Mouse (Mus musculus): Measurements from ENCODE around the gene Tap1. TPM values are rescaled to one million over a fixed set of nuclear protein-coding genes. Genes with fewer than 3 reads are reported as not detected.
A peak's percentile ranks its signal among the peaks of the same experiment; 100 is the strongest.
"Not testable (repeated sequence)": the region's sequence is repeated elsewhere in the genome, so short reads cannot be mapped to it uniquely, and the experiment has no call there.

The Tap1 gene
- polyA plus RNA-seq, 1 experiment from 2014 or later, result 3.0 TPM

DNA sequence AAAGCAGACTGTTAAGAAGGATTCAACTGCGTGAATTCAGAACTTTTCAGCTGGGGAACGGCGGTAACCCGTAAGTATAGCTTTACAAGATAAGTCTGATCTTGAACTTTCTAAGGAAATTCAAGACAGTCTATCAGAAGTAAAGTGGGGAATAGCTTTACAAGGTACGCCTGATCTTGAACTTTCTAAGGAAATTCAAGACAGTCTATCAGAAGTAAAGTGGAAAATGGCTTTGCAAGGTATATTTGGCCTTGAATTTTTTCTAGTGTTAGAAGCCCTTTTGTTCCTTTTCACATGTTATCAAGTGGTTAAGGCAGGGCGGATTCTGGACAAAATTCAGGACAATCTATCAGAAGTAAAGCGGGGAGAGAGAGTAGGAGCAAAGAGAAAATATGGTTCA lies 32.4 kb downstream of the Tap1 start:
- H3K36me3 ChIP-seq; H3K4me2 ChIP-seq; ATAC-seq (ENCODE audit: low FRiP score, low read depth); H3K9me3 ChIP-seq; H3K9ac ChIP-seq; H3K4me1 ChIP-seq (replicated peaks); H3K27me3 ChIP-seq; H3K4me3 ChIP-seq; H3K27ac ChIP-seq (replicated peaks): not testable (repeated sequence)
- 95% methylated on average over 3 of the region's 7 CpGs for WGBS

DNA sequence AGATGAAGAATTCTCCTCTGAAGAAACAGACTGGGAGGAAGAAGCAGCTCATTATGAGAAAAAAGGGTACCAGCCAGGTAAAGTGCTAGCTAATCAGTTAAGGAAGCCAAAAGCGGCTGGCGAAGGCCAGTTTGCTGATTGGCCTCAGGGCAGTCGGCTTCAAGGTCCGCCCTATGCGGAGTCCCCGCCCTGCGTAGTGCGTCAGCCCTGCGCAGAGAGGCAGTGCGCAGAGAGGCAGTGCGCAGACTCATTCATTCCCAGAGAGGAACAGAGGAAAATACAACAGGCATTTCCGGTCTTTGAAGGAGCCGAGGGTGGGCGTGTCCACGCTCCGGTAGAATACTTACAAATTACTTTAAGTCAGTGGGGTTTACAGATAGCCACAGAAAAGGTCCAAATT lies 33.0 kb downstream of the Tap1 start:
- not testable (repeated sequence) for H3K36me3 ChIP-seq; ATAC-seq (ENCODE audit: low FRiP score, low read depth); H3K4me3 ChIP-seq; H3K4me2 ChIP-seq; H3K9me3 ChIP-seq; H3K27me3 ChIP-seq; H3K9ac ChIP-seq; H3K4me1 ChIP-seq (replicated peaks); H3K27ac ChIP-seq (replicated peaks)
- 94% methylated on average over 5 of the region's 16 CpGs for WGBS

DNA sequence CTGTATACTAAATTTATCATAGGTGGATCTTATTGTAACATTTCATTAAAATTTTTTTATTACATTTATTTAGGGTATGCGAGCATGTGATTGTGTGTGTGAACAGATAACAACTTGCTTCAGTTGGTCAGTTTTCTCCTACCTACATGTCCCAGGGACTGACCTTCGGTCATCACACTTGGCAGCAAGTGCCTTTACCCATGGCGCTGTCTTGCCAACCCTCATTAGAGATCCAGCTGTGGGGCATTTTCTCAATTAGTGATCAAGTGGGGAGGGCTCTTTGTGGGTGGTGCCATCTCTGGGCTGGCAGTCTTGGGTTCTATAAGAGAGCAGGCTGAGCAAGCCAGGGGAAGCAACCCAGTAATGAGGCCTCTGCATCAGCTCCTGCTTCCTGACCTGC lies 37.5 kb downstream of the Tap1 start:
- H3K27ac ChIP-seq (replicated peaks), result no peak overlapping the region
- no peak overlapping the region for H3K4me3 ChIP-seq
- H3K27me3 ChIP-seq, result no peaks in the 10 kb centered on the region
- no peaks in the 10 kb centered on the region for H3K4me1 ChIP-seq (replicated peaks)
- H3K4me2 ChIP-seq, result no peak overlapping the region
- H3K9ac ChIP-seq, result no peak overlapping the region
- WGBS, result 96% methylated on average over 3 of the region's 3 CpGs
- no peaks in the 10 kb centered on the region for H3K36me3 ChIP-seq
- no peaks in the 10 kb centered on the region for H3K9me3 ChIP-seq
- ATAC-seq (ENCODE audit: low FRiP score, low read depth), result no peak

DNA sequence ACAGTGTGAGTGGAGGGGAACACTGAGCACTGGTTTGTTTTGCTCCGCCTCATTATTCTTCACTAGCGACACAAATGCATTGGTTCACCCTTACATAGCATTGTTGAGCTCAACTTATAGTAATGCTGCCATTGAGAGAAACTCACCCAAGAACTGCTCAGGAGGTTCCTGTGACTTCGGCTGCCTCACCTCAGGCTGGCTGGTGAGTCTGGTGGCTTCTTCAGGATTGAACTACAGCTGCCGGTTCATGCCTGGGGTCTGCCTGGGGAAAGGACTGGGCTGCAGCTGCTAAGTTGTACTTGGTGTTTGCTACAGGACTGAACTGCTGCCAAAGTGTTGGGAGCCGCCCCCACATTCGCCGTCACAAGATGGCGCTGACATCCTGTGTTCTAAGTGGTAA lies 38.1 kb downstream of the Tap1 start:
- ATAC-seq (ENCODE audit: low FRiP score, low read depth), result no peak
- Histone ChIP-seq H3K36me3 (no peaks in the 10 kb centered on the region), H3K4me1 (replicated peaks) (no peaks in the 10 kb centered on the region), H3K9ac (no peak overlapping the region), H3K27ac (replicated peaks) (no peak overlapping the region), H3K4me2 (no peak overlapping the region), H3K4me3 (no peak overlapping the region), H3K27me3 (no peaks in the 10 kb centered on the region), H3K9me3 (no peaks in the 10 kb centered on the region)
- WGBS, result 95% methylated on average over 8 of the region's 8 CpGs

DNA sequence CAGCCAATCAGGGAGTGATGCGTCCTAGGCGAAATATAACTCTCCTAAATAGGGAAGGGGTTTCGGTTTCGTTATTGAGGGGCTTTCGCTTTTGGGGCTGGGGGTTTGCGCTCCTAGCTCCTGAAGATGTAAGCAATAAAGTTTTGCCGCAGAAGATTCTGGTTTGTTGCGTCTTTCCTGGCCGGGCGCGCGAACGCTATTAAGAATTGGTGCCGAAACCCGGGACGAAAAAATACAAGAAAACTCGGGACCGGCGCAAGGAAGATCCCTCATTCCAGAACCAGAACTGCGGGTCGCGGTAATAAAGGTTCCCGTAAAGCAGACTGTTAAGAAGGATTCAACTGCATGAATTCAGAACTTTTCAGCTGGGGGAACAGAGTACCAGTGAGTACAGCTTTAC lies 38.6 kb downstream of the Tap1 start:
- not testable (repeated sequence) for ATAC-seq (ENCODE audit: low FRiP score, low read depth); H3K27me3 ChIP-seq; H3K9ac ChIP-seq; H3K36me3 ChIP-seq; H3K27ac ChIP-seq (replicated peaks); H3K4me3 ChIP-seq; H3K4me2 ChIP-seq; H3K9me3 ChIP-seq; H3K4me1 ChIP-seq (replicated peaks)
- WGBS, result 97% methylated on average over 14 of the region's 23 CpGs

DNA sequence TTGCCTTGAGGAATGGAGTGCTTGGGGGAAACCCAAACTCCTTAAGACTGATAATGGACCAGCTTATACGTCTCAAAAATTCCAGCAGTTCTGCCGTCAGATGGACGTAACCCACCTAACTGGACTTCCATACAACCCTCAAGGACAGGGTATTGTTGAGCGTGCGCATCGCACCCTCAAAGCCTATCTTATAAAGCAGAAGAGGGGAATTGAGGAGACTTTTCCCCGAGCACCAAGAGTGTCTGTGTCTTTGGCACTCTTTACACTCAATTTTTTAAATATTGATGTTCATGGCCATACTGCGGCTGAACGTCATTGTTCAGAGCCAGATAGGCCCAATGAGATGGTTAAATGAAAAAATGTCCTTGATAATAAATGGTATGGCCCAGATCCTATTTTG lies 43.6 kb downstream of the Tap1 start:
- not testable (repeated sequence) for H3K27ac ChIP-seq (replicated peaks); H3K4me1 ChIP-seq (replicated peaks); H3K9me3 ChIP-seq; H3K4me2 ChIP-seq; H3K27me3 ChIP-seq; H3K36me3 ChIP-seq; ATAC-seq (ENCODE audit: low FRiP score, low read depth); H3K9ac ChIP-seq; H3K4me3 ChIP-seq
- 97% methylated on average over 9 of the region's 9 CpGs for WGBS

DNA sequence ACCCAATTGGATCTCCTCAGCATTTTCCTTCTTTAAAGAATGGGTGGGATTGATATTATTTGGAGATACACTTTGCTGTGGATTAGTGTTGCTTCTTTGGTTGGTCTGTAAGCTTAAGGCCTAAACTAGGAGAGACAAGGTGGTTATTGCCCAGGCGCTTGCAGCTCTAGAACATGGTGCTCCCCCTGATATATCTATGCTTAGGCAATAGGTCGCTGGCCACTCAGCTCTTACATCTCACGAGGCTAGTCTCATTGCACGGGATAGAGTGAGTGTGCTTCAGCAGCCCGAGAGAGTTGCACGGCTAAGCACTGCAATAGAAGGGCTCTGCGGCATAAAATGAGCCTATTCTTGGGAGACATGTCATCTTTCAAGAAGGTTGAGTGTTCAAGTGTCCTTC lies 44.7 kb downstream of the Tap1 start:
- 87% methylated on average over 6 of the region's 7 CpGs for WGBS
- H3K4me1 ChIP-seq (replicated peaks); H3K4me3 ChIP-seq; H3K9ac ChIP-seq; H3K27me3 ChIP-seq; H3K4me2 ChIP-seq; ATAC-seq (ENCODE audit: low FRiP score, low read depth); H3K9me3 ChIP-seq; H3K27ac ChIP-seq (replicated peaks); H3K36me3 ChIP-seq: not testable (repeated sequence)

DNA sequence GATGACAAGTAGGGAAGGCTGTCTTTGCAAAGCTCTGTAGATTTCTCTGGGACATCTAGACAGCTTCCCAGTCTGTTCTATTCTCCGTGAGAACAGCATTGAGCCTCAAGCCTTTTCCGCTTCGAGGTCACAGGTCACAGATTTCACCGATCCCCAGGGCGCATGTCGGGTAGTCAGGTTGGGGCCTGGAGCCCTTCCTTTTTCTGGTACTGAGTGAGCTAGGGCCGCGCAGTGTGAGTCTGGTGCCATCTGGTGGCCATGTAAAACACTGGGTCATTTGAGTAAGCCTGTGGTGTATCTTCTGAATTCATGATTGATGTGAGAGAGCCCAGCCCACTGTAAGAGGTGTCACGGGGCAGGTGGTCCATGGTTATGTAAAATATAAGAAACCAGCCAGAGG lies 47.6 kb downstream of the Tap1 start:
- Histone ChIP-seq H3K9ac (no peak overlapping the region), H3K4me2 (no peak overlapping the region), H3K27ac (replicated peaks) (no peak overlapping the region), H3K4me3 (no peak overlapping the region), H3K9me3 (no peaks in the 10 kb centered on the region), H3K27me3 (no peaks in the 10 kb centered on the region), H3K36me3 (no peaks in the 10 kb centered on the region), H3K4me1 (replicated peaks) (no peaks in the 10 kb centered on the region)
- ATAC-seq (ENCODE audit: low FRiP score, low read depth), result peak; percentile 54; the same call in 1 of the 2 replicates
- WGBS, result 36% methylated on average over 9 of the region's 9 CpGs

DNA sequence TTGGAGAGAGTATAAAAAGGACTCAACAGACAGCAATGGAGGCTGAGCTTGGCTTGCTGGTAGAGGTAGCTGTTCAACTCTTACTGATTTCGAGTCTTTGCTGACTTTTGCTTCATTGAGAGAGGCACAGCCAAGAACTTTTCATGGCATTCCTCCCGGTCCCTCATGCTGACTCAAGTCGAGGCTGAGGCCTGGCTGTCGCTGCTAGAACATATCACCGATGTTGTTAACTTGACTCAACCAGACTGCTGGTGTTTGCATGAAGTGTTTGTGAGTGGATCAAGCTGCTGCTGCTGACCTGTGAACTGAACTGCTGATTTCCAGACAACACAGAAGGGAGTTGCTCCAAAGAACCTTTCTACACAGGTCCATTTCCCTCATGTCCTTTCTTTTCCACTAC lies 49.3 kb downstream of the Tap1 start:
- WGBS, result 91% methylated on average over 5 of the region's 5 CpGs

DNA sequence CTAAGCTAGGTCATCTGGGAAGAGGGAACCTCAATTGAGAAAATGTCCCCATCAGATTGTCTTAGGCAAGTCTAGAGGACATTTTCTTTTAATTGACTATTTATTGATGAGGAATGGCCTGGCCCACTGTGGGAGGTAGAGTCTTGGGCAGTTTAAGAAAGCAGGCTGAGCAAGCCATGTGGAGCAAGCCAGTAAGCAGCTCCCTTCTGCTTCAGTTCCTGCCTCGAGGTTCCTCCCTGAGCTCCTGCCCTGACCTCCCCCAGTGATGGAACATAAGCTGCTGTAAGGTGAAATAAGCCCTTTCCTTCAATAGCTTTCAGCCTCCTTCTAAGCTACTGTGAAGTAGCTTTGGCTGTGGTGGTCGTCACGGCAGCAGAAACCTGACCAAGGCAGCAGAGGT lies 50.4 kb downstream of the Tap1 start:
- Histone ChIP-seq H3K4me2 (no peak overlapping the region), H3K4me3 (no peak overlapping the region), H3K9me3 (0 out of 2 replicates have a peak, but pooled peaks cover 2% of the 10 kb centered on the region), H3K4me1 (replicated peaks) (no peaks in the 10 kb centered on the region), H3K27ac (replicated peaks) (no peak overlapping the region), H3K27me3 (no peaks in the 10 kb centered on the region), H3K9ac (no peak overlapping the region), H3K36me3 (no peaks in the 10 kb centered on the region)
- WGBS, result 80% methylated on average over 3 of the region's 3 CpGs
- no peak for ATAC-seq (ENCODE audit: low FRiP score, low read depth)

More for the DNA sequence above, 49.3 kb downstream of the Tap1 start:
- H3K4me3 ChIP-seq, result no peak overlapping the region
- no peaks in the 10 kb centered on the region for H3K4me1 ChIP-seq (replicated peaks)
- H3K36me3 ChIP-seq, result no peaks in the 10 kb centered on the region
- no peak for ATAC-seq (ENCODE audit: low FRiP score, low read depth)
- no peak overlapping the region for H3K27ac ChIP-seq (replicated peaks)
- H3K4me2 ChIP-seq, result no peak overlapping the region
- H3K9ac ChIP-seq, result no peak overlapping the region
- H3K27me3 ChIP-seq, result no peaks in the 10 kb centered on the region
- H3K9me3 ChIP-seq, result 0 out of 2 replicates have a peak, but pooled peaks cover 2% of the 10 kb centered on the region

DNA sequence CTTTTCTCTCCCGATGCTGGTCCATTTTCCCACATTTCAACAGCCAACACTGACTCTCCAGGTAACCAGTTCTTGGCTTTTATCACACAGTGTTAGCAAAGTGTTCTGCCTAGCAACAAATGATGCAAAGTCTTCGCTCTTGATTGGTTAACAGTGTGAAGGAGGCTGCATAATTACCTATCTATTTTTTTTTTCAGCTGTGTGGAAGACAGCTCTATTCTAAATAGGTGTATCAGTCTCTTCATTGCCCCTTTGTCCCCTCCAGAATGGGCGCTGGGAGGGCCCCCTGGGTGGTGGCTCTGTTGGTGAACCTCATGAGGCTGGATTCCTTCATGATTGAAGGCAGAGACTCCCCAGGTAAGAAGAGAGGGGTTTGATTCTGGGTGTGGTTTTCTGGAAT lies 51.4 kb downstream of the Tap1 start, which contains the start of gene H2-Ob:
Gene H2-Ob (plus strand): TSS at position 198 of the 400 bp plus-strand sequence.
- no peak within 1 kb of the TSS for H3K9ac ChIP-seq
- 0 out of 2 replicates have a peak, but pooled peaks cover 2% of the 10 kb centered on the region for H3K9me3 ChIP-seq
- H3K4me3 ChIP-seq, result no peak within 1 kb of the TSS
- no peak within 1 kb of the TSS for H3K4me2 ChIP-seq
- no peaks in the 10 kb centered on the region for H3K4me1 ChIP-seq (replicated peaks)
- H3K36me3 ChIP-seq, result no peaks in the 10 kb centered on the region
- ATAC-seq (ENCODE audit: low FRiP score, low read depth), result no peak
- no peak within 1 kb of the TSS for H3K27ac ChIP-seq (replicated peaks)
- 66% methylated on average over 3 of the region's 3 CpGs for WGBS
- no peaks in the 10 kb centered on the region for H3K27me3 ChIP-seq

DNA sequence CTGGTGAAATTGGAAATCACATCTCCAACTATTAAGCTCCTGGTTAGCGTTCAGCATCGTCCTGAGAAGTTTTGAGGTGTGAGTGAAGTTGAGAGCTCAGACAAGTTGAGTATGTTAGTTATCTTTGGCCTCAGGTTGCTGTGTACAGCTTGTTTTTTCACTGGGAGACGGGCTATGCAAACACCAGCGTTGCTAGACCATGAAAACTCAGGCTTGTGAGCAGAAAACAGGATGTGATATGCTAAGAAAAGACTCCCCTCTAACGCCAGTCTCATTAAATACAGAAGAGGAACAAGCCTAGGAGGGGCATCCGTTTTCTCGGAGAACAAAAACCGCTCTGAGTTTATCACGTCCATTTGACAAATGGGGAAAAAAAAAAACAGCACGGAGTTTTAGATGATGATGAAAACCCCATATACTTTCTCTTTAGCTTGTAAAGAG lies 52.3 kb downstream of the Tap1 start:
- no peak for ATAC-seq (ENCODE audit: low FRiP score, low read depth)
- no peak overlapping the region for H3K9ac ChIP-seq
- H3K27me3 ChIP-seq, result no peaks in the 10 kb centered on the region
- no peaks in the 10 kb centered on the region for H3K4me1 ChIP-seq (replicated peaks)
- H3K9me3 ChIP-seq, result 0 out of 2 replicates have a peak, but pooled peaks cover 2% of the 10 kb centered on the region
- no peak overlapping the region for H3K27ac ChIP-seq (replicated peaks)
- 73% methylated on average over 10 of the region's 10 CpGs for WGBS
- no peak overlapping the region for H3K4me3 ChIP-seq
- no peak overlapping the region for H3K4me2 ChIP-seq
- H3K36me3 ChIP-seq, result no peaks in the 10 kb centered on the region

DNA sequence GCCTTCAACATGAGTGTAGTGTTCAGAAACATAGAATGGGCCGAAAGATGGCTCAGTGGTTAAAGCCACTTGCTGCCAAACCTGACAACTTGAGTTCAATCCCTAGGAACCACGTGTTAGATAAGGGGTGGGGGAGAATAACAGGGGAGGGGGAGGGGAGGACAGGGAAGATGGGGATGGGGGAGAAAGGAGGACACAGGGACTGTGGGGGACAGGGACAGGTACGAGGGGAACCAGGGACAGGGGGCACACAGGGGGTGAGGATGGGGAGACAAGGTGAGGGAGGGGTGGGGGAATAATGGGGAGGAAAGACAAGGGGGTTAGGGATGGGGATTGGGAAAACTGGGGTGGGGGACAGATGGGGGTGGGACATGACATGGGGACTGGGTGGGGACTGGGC lies 53.0 kb downstream of the Tap1 start:
- Histone ChIP-seq H3K9me3 (0 out of 2 replicates have a peak, but pooled peaks cover 2% of the 10 kb centered on the region), H3K27me3 (no peaks in the 10 kb centered on the region), H3K9ac (no peak overlapping the region), H3K36me3 (no peaks in the 10 kb centered on the region), H3K4me2 (no peak overlapping the region), H3K4me3 (no peak overlapping the region), H3K4me1 (replicated peaks) (no peaks in the 10 kb centered on the region), H3K27ac (replicated peaks) (no peak overlapping the region)
- ATAC-seq (ENCODE audit: low FRiP score, low read depth), result no peak
- 80% methylated on average over 3 of the region's 3 CpGs for WGBS
